In the genomic region with DNA sequence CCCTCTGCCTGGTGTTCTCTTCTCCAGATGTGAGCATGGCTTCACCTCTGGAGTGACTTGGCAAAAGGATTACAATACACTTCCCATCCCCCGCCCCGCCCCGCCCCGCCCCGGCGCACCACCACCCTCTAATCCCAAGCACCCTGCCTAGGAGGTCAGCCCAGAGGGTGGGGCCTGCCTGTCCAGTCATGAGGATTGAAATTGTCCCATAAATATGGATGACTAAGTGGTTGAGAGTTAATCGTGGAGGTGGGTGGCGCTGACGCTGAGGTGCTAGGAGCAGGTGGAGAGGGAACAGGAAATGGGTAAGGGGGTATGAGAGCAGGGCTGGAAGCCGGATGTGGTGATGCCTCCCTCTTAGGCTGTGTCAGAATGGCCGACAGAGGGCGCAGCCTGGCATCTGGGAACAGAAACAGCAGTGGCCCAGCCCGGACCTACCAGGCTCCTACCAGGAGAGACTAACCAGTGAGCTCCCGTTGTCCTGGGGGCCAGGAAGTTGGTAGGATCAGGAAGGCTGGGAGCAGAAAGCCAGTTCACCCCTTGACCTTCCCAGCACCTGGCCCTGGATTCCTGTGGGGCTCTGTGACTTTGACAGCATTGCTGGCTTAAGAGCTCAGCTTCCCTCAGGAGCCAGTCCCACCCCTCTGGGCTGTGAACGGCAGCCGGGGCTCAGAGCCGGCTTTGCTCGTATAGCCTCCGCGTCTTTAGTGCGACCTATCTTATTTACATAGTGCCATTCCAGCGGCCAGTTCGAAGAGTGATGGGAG, we compare ENCODE assay signal across 8 mouse cellular contexts. TPM values are rescaled to one million over a fixed set of nuclear protein-coding genes. Genes with fewer than 3 reads are reported as not detected.
A peak's percentile ranks its signal among the peaks of the same experiment; 100 is the strongest.
DNase-seq lines count a peak whose midpoint lies in the region; ATAC-seq lines count a peak whose summit lies in the region.

No protein-coding gene starts in this region.

- H3K4me2 ChIP-seq in liver, embryonic 15.5 days: peak overlapping the region; percentile 97

- DNase-seq in B cell, adult 2 months: peak; percentile 85
- peak; percentile 82 for DNase-seq in adrenal gland, adult 2 months
- peak; percentile 90 for DNase-seq in embryo, embryonic 11 days
- DNase-seq in heart, adult 18-20 months: peak; percentile 74 to 76
- DNase-seq in kidney, adult 11 months: peak; percentile 76
- DNase-seq in neural tube, embryonic 10.5 days (ENCODE audit: extremely low spot score, low spot score): peak; percentile 88
- peak; percentile 81 for DNase-seq in testis, postnatal 14 days (ENCODE audit: low spot score)

- no peaks in the 10 kb centered on the region for H3K9me3 ChIP-seq in liver, embryonic 15.5 days (replicated peaks)

- H3K27ac ChIP-seq in liver, embryonic 15.5 days (replicated peaks): peak overlapping the region; percentile 88

- ATAC-seq in liver, embryonic 15.5 days (ENCODE audit: insufficient read depth): peak; percentile 90

- 2% methylated on average over 23 of the region's 23 CpGs for WGBS in liver, embryonic 15.5 days (ENCODE audit: insufficient replicate concordance)

- no peaks in the 10 kb centered on the region for H3K27me3 ChIP-seq in liver, embryonic 15.5 days

- peak overlapping the region; percentile 71 for H3K4me3 ChIP-seq in liver, embryonic 15.5 days (replicated peaks)

- H3K9ac ChIP-seq in liver, embryonic 15.5 days: peak overlapping the region; percentile 73

- no peaks in the 10 kb centered on the region for H3K36me3 ChIP-seq in liver, embryonic 15.5 days (replicated peaks)

- peaks cover 31% of the 10 kb centered on the region for H3K4me1 ChIP-seq in liver, embryonic 15.5 days (replicated peaks)

RNA-seq across cellular contexts. Expression of a gene that starts 12.7 kb away (rescaled TPM):
- total RNA-seq in adrenal gland, adult 2 months (2021): 10 to 100 TPM; 30.4 to 42.7 TPM
- 90.6 and 110 TPM in 2 replicates for polyA plus RNA-seq in adrenal gland, adult 2 months (2012; rRNA removed)
- total RNA-seq in heart, adult 18-20 months (2021): 10 to 100 TPM; 59.5 to 68.0 TPM
- polyA plus RNA-seq in liver, embryonic 15.5 days (2015; fragmentation: Nextera tagmentation; extraction: Ambion mirVana): 63.5 and 68.6 TPM in 2 replicates

RNA-seq across cellular contexts. Expression of a gene that starts 47.6 kb away (rescaled TPM):
- total RNA-seq in adrenal gland, adult 2 months (2021): 10 to 100 TPM; 35.7 to 63.8 TPM
- polyA plus RNA-seq in adrenal gland, adult 2 months (2012; rRNA removed): 5.3 and 8.0 TPM in 2 replicates
- 10 to 100 TPM; 14.7 to 15.0 TPM for total RNA-seq in heart, adult 18-20 months (2021)
- polyA plus RNA-seq in liver, embryonic 15.5 days (2015; fragmentation: Nextera tagmentation; extraction: Ambion mirVana): 4.6 and 5.1 TPM in 2 replicates

Comparison
In these comparisons a context has a peak if more than half of its experiments do, and no peak if none do; other contexts are left out.
1. Peak in every context shown above with its lines: DNase-seq, ATAC-seq, H3K4me3 ChIP-seq and H3K27ac ChIP-seq.